Mouse (Mus musculus) heart, postnatal 36 days (tissue): Measurements from ENCODE around the gene Atp1a1. TPM values are rescaled to one million over a fixed set of nuclear protein-coding genes. Genes with fewer than 3 reads are reported as not detected.

ENCODE experiments used
- total RNA-seq, 2 experiments: library from RNA; stranded (reverse); gene quantifications; 2 replicates each; pipeline ENCODE4 v1.2.3; 2021

Atp1a1 gene
- total RNA-seq, 2 experiments from 2014 or later = 564 to 643 TPM

Other genes starting within 250 kb of the Atp1a1 start
- gene Igsf3, start 227.6 kb downstream of the Atp1a1 start, total RNA-seq = 10 to 100 TPM in 1 of 2 experiments, 1 to 10 TPM in 1; 9.9 to 13.2 TPM
- gene Mab21l3, start 244.3 kb upstream of the Atp1a1 start, total RNA-seq = not detected